Mouse (Mus musculus) liver, adult 2 months (tissue): ENCODE data around the gene Gm28308.

Experiments
- CTCF ChIP-seq: fragments of 200-500 bp; IDR thresholded peaks from 2 replicates; pipeline ENCODE4 v1.5.1; 2011; ENCODE audit warnings: low read depth, low read length, control low read depth
- POLR2A ChIP-seq: fragments of 200-500 bp; IDR thresholded peaks from 2 replicates; pipeline ENCODE4 v1.6.1; 2011; ENCODE audit warnings: low read length, control low read depth; ENCODE audit not compliant: insufficient read depth; ENCODE audit errors: extremely low read depth

GRCm38 (mm10) chr6:52139115-52139514 is 74.0 kb downstream of the Gm28308 start:
- TF ChIP-seq CTCF (no peak), POLR2A (no peak)
